Mouse (Mus musculus) bone marrow, adult 2 months (tissue): Measurements from ENCODE around the gene 1810030O07Rik. TPM values are rescaled to one million over a fixed set of nuclear protein-coding genes. Genes with fewer than 3 reads are reported as not detected.
A peak's percentile ranks its signal among the peaks of the same experiment; 100 is the strongest.

Experiments used
- H3K27ac ChIP-seq: fragments of 200-500 bp; 2 replicates; pipeline ENCODE4 v1.5.1; 2012; ENCODE audit warnings: low read depth, mild to moderate bottlenecking, control low read depth, inconsistent platforms, low read length; ENCODE audit not compliant: control insufficient read depth, poor library complexity, insufficient read depth
- H3K4me1 ChIP-seq: fragments of 200-500 bp; 2 replicates; pipeline ENCODE4 v1.6.1; 2011; ENCODE audit warnings: low read length; ENCODE audit not compliant: control insufficient read depth, insufficient read depth
- H3K4me3 ChIP-seq: fragments of 200-500 bp; replicated peaks from 2 replicates; pipeline ENCODE3; 2011; ENCODE audit warnings: mild to moderate bottlenecking, low read depth, low read length, control low read depth; ENCODE audit not compliant: control insufficient read depth
- CTCF ChIP-seq: fragments of 200-500 bp; IDR thresholded peaks from 2 replicates; pipeline ENCODE4 v1.5.1; 2011; ENCODE audit warnings: low read length, control low read depth; ENCODE audit not compliant: control insufficient read depth, insufficient read depth
- POLR2A ChIP-seq: fragments of 200-500 bp; IDR thresholded peaks from 2 replicates; pipeline ENCODE4 v1.6.1; 2011; ENCODE audit warnings: low read depth, mild to moderate bottlenecking, control low read depth, low read length, borderline replicate concordance; ENCODE audit not compliant: control insufficient read depth
- WGBS: fragments of 180-500 bp; shearing (Covaris S2); methylation state at CpG from one replicate; pipeline ENCODE4 v1.1.7; 2018; 5-methylcytosine and 5-hydroxymethylcytosine counted together
- polyA plus RNA-seq: library from polyadenylated mRNA; stranded (reverse); fragments of >200 nt; gene quantifications from 2 replicates; pipeline ENCODE4 v1.2.4, GENCODE M21; 2011; ENCODE audit warnings: low replicate concordance; ENCODE audit not compliant: missing spikeins, insufficient read depth, insufficient read length

1810030O07Rik gene
- 10.4 and 15.4 TPM in 2 replicates for polyA plus RNA-seq

DNA sequence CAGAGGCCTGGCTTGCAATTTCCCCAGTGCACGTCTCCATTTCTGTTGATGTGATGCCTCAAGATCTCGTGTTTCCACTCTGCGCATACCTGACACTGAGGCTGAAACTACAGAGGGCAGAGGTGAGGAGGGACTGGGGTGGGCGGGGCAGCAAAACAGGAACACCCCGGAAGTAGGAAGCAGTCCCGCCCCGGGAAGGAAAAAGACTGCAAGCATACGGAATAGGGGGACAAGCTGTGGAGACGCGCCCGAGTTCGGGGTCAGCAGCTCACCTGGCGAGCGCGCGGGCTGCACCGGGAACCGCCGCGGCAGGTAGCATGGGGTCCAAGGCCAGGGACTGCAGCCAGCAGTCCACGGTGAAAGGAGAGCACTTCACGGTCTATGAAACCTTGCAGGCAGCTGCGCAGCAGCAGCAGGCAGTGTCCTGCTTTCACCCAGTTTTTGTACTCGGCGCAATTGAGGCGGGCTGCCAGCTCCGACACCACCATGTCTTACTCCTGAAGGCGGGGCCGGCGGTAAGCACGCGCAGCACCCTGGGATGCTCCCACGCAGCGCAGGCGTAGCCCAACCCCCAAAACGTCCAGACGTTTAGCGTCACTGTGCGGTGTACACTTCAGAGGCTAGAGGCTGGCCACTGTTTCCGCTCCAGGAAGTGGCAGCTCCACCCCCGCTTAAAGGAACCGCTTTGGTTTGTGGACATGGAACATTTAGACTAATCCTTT, at the start of gene 1810030O07Rik:
Gene 1810030O07Rik, minus strand, starts transcription at position 615 of the 722 bp plus-strand sequence.
- TF ChIP-seq CTCF (no peak), POLR2A (peak; percentile 42; the same call in 1 of the 2 replicates)
- WGBS: 6% methylated on average over 42 of the region's 42 CpGs
- no peaks in the 10 kb centered on the region for H3K4me1 ChIP-seq
- peak within 1 kb of the TSS; percentile 84 for H3K27ac ChIP-seq
- peak within 1 kb of the TSS; percentile 86 for H3K4me3 ChIP-seq

DNA sequence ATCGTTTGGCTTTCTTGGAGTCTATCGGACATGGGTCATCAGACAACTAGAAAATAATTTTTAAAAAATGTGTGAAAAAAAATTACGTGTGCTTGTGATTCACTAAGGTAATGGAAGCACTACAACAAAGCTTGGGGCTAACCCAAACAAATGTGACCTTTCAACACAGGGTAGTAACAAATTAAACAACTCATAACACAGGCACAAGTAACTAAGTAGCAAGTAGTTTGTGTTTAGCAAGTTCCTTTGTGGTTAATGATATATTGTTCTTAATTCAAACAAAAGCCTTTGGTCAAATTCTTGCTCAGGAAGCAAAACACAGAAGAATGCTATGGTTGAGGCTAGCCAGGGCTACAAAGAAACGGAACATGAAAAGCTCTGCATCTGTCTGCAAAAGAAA, 42.6 kb upstream of the 1810030O07Rik start:
- H3K27ac ChIP-seq: no peak overlapping the region
- TF ChIP-seq CTCF: no peak
- no peak for TF ChIP-seq POLR2A
- 86% methylated on average over 4 of the region's 4 CpGs for WGBS
- no peak overlapping the region for H3K4me3 ChIP-seq
- H3K4me1 ChIP-seq: no peaks in the 10 kb centered on the region

DNA sequence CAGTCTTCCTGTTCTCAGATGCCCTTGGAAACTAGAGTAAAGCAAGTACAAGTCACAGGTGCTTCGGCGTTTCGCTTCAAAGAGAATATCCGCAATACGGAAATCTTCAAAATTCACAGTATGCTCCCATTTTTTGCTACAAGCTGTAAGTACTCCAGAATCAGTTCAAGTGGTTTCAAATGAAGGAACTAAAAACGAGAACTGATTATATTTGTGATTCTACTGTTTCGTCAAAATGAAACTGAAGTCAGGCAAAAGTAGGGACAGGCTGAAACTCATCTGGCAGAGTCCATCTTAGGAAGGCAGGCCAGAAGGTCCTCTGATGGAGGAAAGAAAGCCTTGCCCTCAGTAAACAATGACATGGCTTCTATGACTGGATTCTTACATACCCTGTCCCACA, 40.3 kb upstream of the 1810030O07Rik start:
- H3K27ac ChIP-seq: no peak overlapping the region
- TF ChIP-seq POLR2A (no peak), CTCF (no peak)

DNA sequence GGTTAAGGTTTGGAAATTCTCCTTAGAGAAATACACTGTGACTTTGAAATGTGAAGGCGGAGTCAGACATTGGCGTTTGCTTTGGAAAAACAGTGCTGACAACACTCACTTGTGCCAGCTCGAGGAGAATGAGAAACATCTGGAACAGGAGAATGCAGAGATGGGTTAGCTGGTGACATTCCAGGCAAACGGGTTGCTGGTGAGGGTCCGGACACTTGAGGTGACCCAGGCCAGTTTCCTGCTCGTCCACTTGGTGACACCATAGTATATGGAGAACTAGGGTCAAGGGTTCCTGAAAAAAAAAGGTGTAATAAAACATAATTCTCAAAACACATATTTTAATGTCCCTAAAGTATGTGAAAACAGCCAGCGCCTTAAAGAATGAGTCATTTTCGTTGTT, 13.4 kb upstream of the 1810030O07Rik start:
- Histone ChIP-seq H3K4me1 (no peaks in the 10 kb centered on the region), H3K4me3 (no peak overlapping the region), H3K27ac (no peak overlapping the region)
- no peak for TF ChIP-seq CTCF
- no peak for TF ChIP-seq POLR2A
- WGBS: 79% methylated on average over 8 of the region's 8 CpGs

More for the DNA sequence above, 40.3 kb upstream of the 1810030O07Rik start:
- H3K4me3 ChIP-seq: no peak overlapping the region
- no peaks in the 10 kb centered on the region for H3K4me1 ChIP-seq
- WGBS: 88% methylated on average over 7 of the region's 7 CpGs

DNA sequence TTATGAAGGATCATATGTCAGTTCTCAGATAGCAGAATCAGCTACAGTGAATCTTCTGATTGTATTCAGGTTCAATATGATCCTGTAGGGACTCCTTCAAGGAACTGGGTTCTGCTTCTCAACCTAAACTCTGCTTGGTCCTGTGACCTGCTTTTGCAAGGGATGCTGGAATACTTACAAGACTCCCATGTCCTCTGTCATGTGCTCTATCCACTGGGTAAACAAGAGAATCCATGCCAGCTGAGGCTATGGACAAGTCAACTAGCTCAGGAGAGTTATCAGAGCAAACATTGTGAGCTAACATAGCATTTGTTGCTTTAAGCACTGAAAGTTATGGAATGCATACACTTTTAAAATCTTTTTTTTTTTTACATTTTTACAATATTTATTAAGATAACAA, 12.6 kb upstream of the 1810030O07Rik start:
- TF ChIP-seq POLR2A (no peak), CTCF (no peak)
- H3K4me1 ChIP-seq: no peaks in the 10 kb centered on the region
- H3K4me3 ChIP-seq: no peak overlapping the region
- H3K27ac ChIP-seq: no peak overlapping the region

DNA sequence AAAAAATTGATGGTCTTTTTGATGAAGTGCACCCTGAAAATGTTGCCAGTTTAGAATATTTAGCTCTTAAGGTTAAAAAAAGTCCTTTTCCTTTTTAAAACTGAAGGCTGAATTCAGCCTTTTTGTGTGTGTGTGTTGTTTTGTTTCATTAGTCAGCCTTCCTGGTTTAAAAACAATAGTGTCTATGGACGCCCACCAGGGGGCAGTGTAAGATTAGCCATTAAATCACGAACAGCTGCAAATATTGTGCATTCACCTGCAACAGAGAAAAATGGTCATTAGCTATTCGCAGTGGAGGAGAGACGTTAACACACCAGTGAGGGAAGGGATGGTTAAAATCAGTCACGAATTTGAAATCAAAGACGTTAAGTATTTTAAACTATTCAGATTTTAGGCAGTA, 3.9 kb upstream of the 1810030O07Rik start:
- 13% methylated on average over 6 of the region's 6 CpGs for WGBS
- Histone ChIP-seq H3K27ac (no peak overlapping the region), H3K4me3 (no peak overlapping the region), H3K4me1 (no peaks in the 10 kb centered on the region)
- no peak for TF ChIP-seq POLR2A
- peak; percentile 24; the same call in 1 of the 2 replicates for TF ChIP-seq CTCF

DNA sequence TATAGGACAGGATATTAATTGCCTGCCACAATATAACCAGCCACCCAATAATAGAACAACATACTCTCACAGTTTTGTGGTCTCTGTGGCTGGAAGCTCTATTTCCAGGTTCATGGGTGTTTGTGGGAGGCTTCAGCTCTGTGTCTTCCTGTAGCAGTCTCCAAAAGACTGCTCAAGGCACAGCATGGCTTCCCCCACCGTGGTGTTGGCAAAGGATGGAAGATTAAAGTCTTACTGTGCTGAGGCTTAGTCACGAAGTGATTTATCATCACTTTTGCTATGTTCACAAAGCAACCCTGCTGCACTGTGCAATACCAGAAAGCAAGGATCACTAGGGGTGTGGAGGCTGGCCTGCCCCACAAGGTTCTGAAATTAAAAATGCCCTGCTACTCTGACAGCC, 19.6 kb downstream of the 1810030O07Rik start:
- no peak overlapping the region for H3K27ac ChIP-seq
- no peak for TF ChIP-seq POLR2A
- no peak for TF ChIP-seq CTCF
- H3K4me3 ChIP-seq: no peak overlapping the region
- 59% methylated on average over 2 of the region's 2 CpGs for WGBS
- H3K4me1 ChIP-seq: no peaks in the 10 kb centered on the region

DNA sequence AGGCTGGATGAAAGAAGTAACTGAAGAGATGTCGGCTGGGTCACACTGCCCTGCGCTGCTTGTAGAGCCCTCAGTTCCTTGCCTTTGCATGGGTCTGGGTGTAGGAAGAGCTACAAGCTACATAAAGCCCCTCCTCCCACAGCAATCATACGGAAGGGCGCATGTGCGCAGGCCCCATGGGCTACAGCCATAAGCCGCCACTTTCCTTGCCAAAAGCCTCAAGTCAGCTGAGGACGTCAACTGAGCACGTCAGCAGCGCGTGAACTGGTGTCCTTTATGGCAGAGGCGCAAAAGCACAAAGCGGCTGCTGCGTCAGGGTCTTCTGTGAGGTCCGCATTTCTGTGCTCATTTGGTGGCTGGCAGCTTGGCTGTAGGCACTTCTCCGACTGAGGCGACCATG, 21.6 kb downstream of the 1810030O07Rik start:
- 88% methylated on average over 16 of the region's 16 CpGs for WGBS

DNA sequence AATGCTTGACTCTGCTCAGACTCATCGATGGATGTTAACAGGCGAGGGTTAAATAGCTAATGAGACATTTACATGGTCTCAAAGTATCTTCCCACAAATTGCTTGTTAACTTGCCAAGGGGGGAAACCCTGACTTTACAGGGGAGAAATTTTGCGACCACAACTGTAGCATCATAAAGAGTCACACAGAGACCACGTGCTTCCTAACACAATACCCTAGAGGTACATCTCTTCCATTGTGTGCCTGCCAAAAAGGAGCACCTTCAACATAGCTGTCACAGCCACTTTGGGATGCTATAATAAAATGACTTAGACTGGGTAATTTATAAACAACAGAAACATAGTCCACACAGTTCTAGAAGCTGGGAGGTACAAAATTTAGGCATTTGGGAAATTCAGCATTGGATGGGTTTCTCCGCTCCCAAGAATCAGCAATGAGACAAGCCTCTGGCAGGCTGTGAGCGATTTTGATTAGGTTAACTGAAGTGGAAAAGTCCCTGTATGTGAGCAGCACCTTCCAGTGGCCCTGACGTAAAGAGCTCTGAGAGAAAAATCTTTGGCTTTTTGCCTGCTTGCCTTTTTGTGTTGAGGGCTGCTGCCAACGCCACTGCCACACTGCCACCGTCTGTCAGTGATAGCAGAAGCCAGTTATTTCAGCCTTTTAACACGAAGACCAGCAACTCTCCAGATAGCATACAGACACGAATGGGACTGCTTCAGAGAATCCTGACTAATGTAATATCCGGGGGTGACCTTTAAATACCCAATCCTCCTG, 27.8 kb downstream of the 1810030O07Rik start:
- TF ChIP-seq POLR2A: no peak
- TF ChIP-seq CTCF: no peak
- Histone ChIP-seq H3K4me1 (no peaks in the 10 kb centered on the region), H3K4me3 (no peak overlapping the region), H3K27ac (no peak overlapping the region)
- WGBS: 52% methylated on average over 12 of the region's 12 CpGs

More for the DNA sequence above, 21.6 kb downstream of the 1810030O07Rik start:
- Histone ChIP-seq H3K27ac (no peak overlapping the region), H3K4me1 (no peaks in the 10 kb centered on the region), H3K4me3 (no peak overlapping the region)
- TF ChIP-seq CTCF (no peak), POLR2A (no peak)
